Mouse (Mus musculus): ENCODE measurements around the gene Foxp1.

Foxp1 gene

DNA sequence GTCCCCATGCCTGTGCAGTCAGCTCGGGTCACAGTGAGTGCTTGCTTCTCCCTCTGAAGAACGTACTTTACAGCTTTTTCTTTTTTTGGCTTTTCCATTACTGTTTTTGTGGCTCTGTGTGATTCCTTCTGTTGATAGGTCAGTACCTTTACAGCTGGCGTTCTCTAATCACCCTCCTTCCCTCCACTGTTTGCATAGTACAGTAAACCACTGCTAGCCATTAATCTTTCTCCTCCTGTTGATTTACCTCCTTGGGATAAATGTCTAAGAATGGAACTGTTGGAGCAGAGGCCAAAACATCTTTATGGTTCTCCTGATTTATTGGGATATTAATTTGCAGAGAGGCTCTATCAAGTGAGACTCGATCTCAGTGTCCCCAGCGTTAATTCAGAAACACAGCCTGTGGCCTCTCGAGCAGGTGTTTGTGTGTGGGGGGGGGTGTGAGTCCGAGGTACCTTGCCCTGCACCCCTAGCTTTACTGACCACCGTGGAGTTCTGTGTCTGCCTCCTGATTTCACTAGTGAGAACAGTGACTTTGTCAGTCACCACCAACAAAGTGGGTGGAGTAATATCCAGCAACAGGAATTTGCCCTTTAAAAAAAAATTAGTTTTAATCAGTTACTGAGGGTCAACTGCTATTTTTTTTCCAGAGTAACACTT lies 590.5 kb downstream of the Foxp1 start:
- DNase-seq, result no peak

DNA sequence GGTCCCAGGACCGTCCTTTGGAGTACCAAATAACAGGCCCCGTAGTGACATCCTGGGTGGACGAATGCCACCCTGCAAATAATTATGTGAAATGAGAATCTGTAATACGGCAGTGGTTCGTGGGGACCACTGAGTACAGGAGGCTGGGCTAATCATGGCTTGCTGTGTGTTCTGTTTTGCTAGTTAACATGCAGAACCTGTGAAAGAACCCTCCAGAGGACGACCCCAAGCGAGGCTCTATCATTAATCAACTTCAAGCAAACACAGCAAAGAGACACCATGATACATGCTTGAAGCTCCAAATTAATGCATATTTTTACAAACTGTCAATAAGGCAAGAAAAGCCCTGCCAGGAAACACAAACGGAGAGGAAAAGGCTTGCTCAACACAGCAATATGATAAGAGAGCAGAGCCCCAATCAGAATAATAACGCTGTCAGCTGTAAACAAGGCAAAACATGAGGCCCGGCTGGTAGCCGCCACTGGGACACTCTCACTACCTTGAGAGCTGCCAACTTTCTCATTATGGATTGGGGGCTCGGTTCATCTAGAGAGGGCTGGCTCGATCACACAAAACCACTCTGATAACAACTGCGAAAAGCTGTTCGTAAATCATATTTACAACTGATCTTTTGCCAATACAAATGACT lies 591.7 kb downstream of the Foxp1 start:
- no peak for DNase-seq

DNA sequence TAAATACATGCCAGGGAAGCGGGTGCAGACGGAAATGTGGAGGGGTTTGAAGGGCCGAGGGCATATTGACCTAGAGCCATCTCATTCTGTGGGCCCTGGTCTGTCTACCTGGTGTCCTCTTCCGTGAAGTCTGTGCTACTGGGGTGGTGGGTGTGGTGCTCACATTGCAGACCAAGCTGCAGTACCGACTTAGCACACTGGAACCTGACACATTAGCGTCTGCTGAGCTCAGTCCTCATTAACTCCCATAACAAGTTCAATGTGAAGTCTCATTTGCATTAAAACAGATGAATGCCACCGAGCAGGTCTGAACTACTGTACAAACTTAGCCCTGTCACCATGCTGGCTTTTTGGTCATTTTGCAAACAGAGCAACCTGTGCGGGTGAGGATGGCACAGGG lies 594.2 kb downstream of the Foxp1 start:
- no peak for DNase-seq

DNA sequence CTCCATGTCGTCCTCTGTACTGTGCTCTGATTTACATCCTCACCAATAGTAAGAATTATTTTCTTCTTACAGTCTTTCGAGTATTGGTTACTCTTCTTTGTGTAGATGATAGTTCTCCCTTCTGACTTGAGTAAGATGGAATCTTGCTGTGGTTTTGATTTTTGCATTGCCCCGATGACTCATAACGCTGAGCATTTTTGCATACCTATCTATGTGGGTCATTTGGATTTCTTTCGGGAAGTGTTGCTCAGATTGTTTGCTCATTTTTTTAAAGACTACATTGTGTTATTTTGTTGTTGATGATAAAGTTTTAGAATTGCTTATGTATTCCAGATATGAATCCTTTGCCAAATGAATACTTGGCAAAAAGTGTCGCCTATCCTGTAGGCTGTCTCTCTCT lies 621.3 kb downstream of the Foxp1 start:
- DNase-seq, result no peak

DNA sequence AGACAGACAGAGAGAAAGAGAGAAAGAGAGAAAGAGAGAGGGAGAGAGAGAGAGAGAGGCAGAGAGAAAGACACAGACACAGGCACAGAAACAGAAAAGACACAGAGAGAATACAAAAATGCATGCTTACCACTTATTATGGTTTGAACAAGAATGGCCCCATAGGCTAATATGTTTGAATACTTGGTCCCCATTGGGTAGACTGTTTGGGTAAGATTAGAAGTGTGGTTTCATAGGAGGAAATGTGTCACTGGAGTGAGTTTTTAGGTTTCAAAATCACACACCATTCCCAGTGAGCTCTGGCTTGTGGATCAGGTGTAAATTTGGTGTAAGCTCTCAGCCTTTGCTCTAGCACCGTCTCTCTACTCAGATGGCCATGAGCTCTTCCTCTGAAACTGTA lies 644.3 kb downstream of the Foxp1 start:
- no peak for DNase-seq

DNA sequence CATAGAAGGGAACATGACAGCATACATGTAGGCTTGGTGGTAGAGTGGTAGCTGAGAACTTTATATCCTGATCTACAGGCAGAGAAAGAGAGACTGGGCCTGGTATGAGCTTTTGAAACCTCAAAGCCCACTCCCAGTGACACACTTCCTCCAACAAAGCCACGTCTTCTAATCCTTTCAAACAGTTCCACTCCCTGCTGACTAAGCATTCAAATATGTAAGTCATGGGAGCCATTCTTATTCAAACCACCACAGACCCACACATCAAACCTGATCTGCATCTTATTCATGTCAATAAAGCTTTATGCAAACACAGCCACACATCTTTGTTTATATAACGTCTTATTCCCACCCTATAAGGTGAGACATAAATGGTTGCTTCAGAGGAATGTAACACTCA lies 646.1 kb downstream of the Foxp1 start:
- no peak for DNase-seq

Measured in kidney, postnatal 4 days (tissue).